Mouse (Mus musculus) ES-Bruce4 (cell line): ENCODE results near the gene Cyb5r4.

ENCODE experiments used
- CTCF ChIP-seq: IDR thresholded peaks from one replicate; pipeline ENCODE4 v1.8.1; 2011; ENCODE audit warnings: low read depth, low read length
- EP300 ChIP-seq: IDR thresholded peaks from 2 replicates; pipeline ENCODE4 v1.6.1; 2011; ENCODE audit warnings: low read depth, low read length; ENCODE audit not compliant: insufficient read depth
- POLR2A ChIP-seq: IDR thresholded peaks from one replicate; pipeline ENCODE4 v1.8.1; 2011; ENCODE audit warnings: low read length; ENCODE audit not compliant: insufficient read depth

DNA sequence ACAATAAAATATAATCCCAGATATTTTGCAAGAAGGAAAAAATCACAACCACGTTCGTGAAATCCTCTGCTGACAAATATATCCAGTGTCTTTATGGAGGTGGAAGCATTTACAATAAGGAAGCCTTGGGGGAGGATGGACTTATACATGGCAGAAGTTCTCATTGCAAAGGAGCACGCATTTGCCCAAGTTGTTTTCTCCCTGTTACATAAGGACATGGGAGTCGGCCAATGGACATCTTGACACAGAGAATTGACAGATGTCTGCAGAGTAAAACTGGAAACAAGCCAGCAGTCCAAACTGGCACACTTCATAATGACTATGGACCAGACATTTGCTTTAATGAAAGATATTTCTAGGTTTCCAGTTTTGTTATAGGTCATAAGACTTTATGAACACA, 44.9 kb upstream of the Cyb5r4 start:
- TF ChIP-seq POLR2A, result no peak
- TF ChIP-seq CTCF, result no peak
- TF ChIP-seq EP300, result no peak
